Mouse (Mus musculus) erythroid progenitor cell, adult 5-6 weeks (primary cell): ENCODE data around the gene Gm45711. TPM values are rescaled to one million over a fixed set of nuclear protein-coding genes. Genes with fewer than 3 reads are reported as not detected.
A peak's percentile ranks its signal among the peaks of the same experiment; 100 is the strongest.

ENCODE experiments used
- ATAC-seq: replicated peaks from 2 replicates; pipeline ENCODE4 v1.8.0; 2016; ENCODE audit warnings: moderate number of reproducible peaks, mild to moderate bottlenecking, moderate TSS enrichment, inconsistent platforms; ENCODE audit not compliant: poor library complexity, low FRiP score, severe bottlenecking
- total RNA-seq, 2 experiments: library from RNA; stranded (forward) in 1 of 2; stranded (reverse) in 1 of 2; fragments of 150-400 nt in 1 of 2; fragments of 186-747, 209-891 nt in 1 of 2; gene quantifications; 2 replicates each; pipeline versions ENCODE4 v1.2.3 to v1.2.4; 2015 to 2017; ENCODE audit warnings: low replicate concordance in 2 of 2

Gene Gm45711
- total RNA-seq, 2 experiments from 2014 or later = not detected

DNA sequence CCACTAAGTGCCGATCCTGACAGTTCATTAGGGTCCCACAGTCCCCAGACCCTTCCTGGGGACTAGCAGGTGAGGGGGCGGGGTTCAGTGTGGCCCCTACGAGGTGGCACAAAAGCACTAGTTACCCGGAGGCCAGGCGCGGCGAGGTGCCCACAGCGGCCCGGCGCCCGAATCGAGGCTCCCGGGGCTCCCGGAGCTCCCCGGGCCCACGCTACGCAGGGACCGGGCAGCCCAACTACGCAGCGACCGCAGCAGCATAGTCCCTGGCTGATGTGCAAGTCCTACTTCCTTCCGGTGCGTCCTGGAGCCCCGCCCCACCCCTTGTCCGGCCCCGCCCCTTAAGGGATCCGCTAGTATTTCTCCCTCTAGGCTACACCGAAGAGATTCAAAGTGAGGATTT lies 61.6 kb downstream of the Gm45711 start, which contains the start of gene Tk2:
Gene Tk2, minus strand, starts transcription at position 283 of the 400 bp plus-strand sequence.
- peak; percentile 77 for ATAC-seq

DNA sequence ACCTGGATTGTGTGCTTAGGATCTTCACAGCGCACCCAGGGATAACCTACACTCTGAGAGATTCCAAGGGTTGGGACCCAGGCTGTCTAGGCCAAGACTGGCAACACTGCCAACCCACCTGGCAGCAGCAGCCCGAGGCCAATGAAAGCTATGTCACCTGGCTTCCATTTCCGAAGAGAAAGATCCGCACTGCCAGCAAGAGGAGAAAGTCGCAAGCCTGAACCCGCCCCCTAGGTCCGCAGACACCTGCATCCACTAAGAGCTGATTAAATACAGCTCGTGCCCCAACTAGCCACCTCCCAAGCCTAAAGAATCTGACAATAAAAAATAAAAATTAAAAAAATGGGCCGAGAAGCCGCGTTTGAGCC lies 62.0 kb downstream of the Gm45711 start:
- no peak for ATAC-seq

- ATAC-seq = no peak
These were observed 62.6 kb downstream of the Gm45711 start for GRCm38 (mm10) chr8:104247054-104247907.

DNA sequence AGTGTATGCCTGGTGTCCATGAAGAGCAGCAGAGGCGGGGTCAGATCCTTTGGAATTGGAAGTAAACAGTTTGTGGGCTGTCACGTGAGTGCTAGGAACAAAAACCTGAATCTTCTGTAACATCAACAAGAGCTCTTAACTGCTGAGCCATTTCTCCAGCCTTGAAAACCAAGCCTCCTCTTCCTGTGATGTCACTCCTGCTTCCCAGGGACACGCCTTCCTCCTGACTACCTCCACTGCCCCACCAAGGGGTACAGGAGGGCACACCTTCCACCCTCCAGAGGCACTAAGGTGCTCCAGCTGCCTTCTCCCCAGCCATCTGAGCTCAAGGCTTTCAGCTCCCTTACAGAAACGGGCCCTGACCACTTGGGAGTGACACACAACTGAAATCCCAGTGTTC lies 63.3 kb downstream of the Gm45711 start:
- no peak for ATAC-seq

GRCm38 (mm10) chr8:104242038-104242644 lies 67.7 kb downstream of the Gm45711 start:
- no peak for ATAC-seq

DNA sequence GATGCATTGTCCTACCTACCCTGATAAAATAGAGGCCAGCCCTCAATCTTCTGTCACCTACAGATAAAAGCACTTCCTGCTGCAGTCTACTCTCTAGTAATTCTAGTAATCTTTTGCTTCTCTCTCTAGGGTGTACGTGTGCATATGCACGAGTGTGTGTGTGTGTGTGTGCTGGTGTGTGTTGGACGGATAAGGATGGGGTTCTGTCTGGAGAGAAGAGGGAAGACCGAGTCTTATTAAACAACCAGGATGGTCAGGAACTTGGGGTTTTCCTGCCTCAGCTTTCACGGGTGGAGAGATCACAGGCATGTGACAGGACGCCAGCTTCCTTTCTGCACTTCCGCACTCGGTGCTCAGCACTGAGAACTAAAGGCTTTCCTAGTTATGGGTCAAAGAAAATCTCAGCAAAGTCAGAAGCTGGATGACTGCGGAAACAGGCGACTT lies 70.4 kb downstream of the Gm45711 start:
- ATAC-seq = no peak

DNA sequence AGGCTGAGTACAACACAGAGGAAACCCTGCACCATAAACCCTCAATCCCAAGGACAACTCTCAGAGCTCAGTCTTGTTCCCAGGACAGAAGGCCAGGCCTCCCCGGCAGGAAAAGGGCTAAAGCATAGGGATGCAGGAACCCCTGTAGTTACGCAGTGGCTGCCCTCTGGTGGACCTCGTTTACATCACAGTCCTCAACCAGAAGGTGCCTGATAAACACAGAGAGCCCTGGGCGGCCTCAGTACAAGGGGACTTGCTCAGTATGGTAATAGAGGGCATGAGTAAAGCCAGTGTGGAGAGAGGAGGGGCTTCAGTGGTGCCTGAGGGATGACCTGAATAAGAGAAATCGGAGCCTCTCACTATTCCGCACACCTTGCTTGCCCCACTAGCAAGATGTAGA lies 75.3 kb downstream of the Gm45711 start:
- ATAC-seq = no peak

DNA sequence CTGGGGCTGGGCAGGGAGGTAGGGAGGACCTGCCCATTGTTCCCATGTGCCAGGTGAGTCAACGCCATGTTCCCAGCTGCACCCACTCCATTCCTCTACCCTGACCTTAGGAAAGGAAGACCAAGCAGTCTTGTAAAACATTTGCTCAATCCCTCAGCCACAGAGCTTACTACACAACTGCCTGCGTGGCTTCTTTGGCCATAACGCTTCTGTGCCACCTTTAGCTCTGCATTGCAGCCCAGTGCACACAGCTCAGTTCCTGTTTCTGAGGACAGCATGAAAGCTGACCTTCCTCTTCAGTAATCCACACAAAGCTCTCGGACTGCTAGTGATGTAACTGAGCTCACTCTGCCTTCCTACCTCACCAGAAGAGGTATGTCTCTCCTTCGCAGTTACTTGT lies 77.0 kb downstream of the Gm45711 start:
- no peak for ATAC-seq

- no peak for ATAC-seq
These were observed 77.8 kb downstream of the Gm45711 start for GRCm38 (mm10) chr8:104232039-104232438.

Other genes starting within 250 kb of the Gm45711 start
- gene Cdh5, start 208.5 kb downstream of the Gm45711 start, total RNA-seq (2015; ENCODE audit: low replicate concordance) = not detected in 2 replicates
- gene Cdh5, start 208.5 kb downstream of the Gm45711 start, total RNA-seq (2017; ENCODE audit: low replicate concordance) = not detected in 2 replicates
- not detected in 2 replicates for gene Bean1, start 139.6 kb downstream of the Gm45711 start, total RNA-seq (2015; ENCODE audit: low replicate concordance)
- not detected in 2 replicates for gene Bean1, start 139.6 kb downstream of the Gm45711 start, total RNA-seq (2017; ENCODE audit: low replicate concordance)
- 5.4 and 5.9 TPM in 2 replicates for gene Tk2, start 61.5 kb downstream of the Gm45711 start, total RNA-seq (2015; ENCODE audit: low replicate concordance)
- 4.1 and 6.7 TPM in 2 replicates for gene Tk2, start 61.5 kb downstream of the Gm45711 start, total RNA-seq (2017; ENCODE audit: low replicate concordance)
- gene Cklf, start 59.2 kb downstream of the Gm45711 start, total RNA-seq (2015; ENCODE audit: low replicate concordance) = 28.1 and 44.4 TPM in 2 replicates
- gene Cklf, start 59.2 kb downstream of the Gm45711 start, total RNA-seq (2017; ENCODE audit: low replicate concordance) = 13.5 and 23.4 TPM in 2 replicates
- gene Cmtm2a, start 16.9 kb downstream of the Gm45711 start, total RNA-seq (2015; ENCODE audit: low replicate concordance) = not detected in 2 replicates
- gene Cmtm2a, start 16.9 kb downstream of the Gm45711 start, total RNA-seq (2017; ENCODE audit: low replicate concordance) = not detected in 2 replicates
- not detected in 2 replicates for gene Cmtm1, start 64 bp upstream of the Gm45711 start, total RNA-seq (2015; ENCODE audit: low replicate concordance)
- not detected in 2 replicates for gene Cmtm1, start 64 bp upstream of the Gm45711 start, total RNA-seq (2017; ENCODE audit: low replicate concordance)
- gene Gm11020, start 11.5 kb upstream of the Gm45711 start, total RNA-seq (2015; ENCODE audit: low replicate concordance) = not detected in 2 replicates
- not detected in 2 replicates for gene Gm11020, start 11.5 kb upstream of the Gm45711 start, total RNA-seq (2017; ENCODE audit: low replicate concordance)
- not detected in 2 replicates for gene Cmtm2b, start 12.1 kb upstream of the Gm45711 start, total RNA-seq (2015; ENCODE audit: low replicate concordance)
- not detected in 2 replicates for gene Cmtm2b, start 12.1 kb upstream of the Gm45711 start, total RNA-seq (2017; ENCODE audit: low replicate concordance)
- 2.9 and 10.8 TPM in 2 replicates for gene Cmtm3, start 29.3 kb upstream of the Gm45711 start, total RNA-seq (2015; ENCODE audit: low replicate concordance)
- 6.0 TPM in 1 of 2 replicates, not detected in the other for gene Cmtm3, start 29.3 kb upstream of the Gm45711 start, total RNA-seq (2017; ENCODE audit: low replicate concordance)
- gene Cmtm4, start 85.7 kb upstream of the Gm45711 start, total RNA-seq (2015; ENCODE audit: low replicate concordance) = 0.36 TPM in 1 of 2 replicates, not detected in the other
- under 0.01 and 1.0 TPM in 2 replicates for gene Cmtm4, start 85.7 kb upstream of the Gm45711 start, total RNA-seq (2017; ENCODE audit: low replicate concordance)
- gene Dync1li2, start 133.0 kb upstream of the Gm45711 start, total RNA-seq (2015; ENCODE audit: low replicate concordance) = 24.1 and 34.4 TPM in 2 replicates
- gene Dync1li2, start 133.0 kb upstream of the Gm45711 start, total RNA-seq (2017; ENCODE audit: low replicate concordance) = 62.9 and 69.6 TPM in 2 replicates
- gene Terb1, start 199.8 kb upstream of the Gm45711 start, total RNA-seq (2015; ENCODE audit: low replicate concordance) = not detected in 2 replicates
- gene Terb1, start 199.8 kb upstream of the Gm45711 start, total RNA-seq (2017; ENCODE audit: low replicate concordance) = not detected in 2 replicates
- 52.8 and 59.8 TPM in 2 replicates for gene Nae1, start 224.6 kb upstream of the Gm45711 start, total RNA-seq (2015; ENCODE audit: low replicate concordance)
- 57.4 and 77.1 TPM in 2 replicates for gene Nae1, start 224.6 kb upstream of the Gm45711 start, total RNA-seq (2017; ENCODE audit: low replicate concordance)
- gene Car7, start 224.6 kb upstream of the Gm45711 start, total RNA-seq (2015; ENCODE audit: low replicate concordance) = not detected in 2 replicates
- gene Car7, start 224.6 kb upstream of the Gm45711 start, total RNA-seq (2017; ENCODE audit: low replicate concordance) = not detected in 2 replicates